Mouse (Mus musculus): ENCODE results near the gene Gm7735. TPM values are rescaled to one million over a fixed set of nuclear protein-coding genes. Genes with fewer than 3 reads are reported as not detected.
"Not testable (repeated sequence)": the region's sequence is repeated elsewhere in the genome, so short reads cannot be mapped to it uniquely, and the experiment has no call there.

The Gm7735 gene
- polyA plus RNA-seq (2017; shearing (Covaris generic)), result not detected

DNA sequence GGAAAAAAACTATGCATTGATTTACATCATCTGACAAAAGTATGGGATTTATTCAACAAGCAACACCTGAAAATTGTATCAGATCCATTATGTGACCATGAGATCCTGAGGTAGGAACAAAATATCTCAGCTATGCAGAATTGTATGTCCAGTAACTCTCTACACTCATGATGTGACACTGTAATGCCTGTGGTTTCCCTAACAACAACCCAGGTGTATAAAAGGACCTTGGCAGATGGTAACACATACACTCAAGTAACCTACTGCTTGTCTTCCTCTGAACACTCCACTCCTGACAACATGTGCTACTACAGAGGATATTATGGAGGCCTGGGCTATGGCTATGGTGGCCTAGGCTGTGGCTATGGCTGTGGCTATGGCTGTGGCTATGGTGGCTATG is at the start of gene Gm7735:
TSS of gene Gm7735 (plus strand) at position 301 of the 400 bp plus-strand sequence.
- ATAC-seq, result not testable (repeated sequence)

DNA sequence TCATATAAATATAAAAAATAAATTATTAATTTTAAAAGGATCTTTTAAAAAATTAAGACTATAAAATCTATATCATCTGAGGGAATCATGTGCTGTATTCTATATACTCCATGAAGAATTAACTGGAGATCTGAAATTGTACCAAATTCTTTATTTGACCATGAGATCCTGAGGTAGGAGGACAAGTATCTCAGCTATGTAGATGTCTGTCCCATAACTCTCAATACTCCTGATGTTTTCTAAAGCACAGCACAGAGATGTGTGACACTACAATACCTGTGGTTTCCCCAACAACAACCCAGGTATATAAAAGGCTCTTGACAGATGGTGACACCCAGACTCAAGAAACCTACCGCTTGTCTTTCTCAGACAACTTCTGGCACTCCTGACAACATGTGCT is 28.7 kb upstream of the Gm7735 start, which contains the start of gene Gm6358:
TSS of gene Gm6358 (plus strand) at position 301 of the 400 bp plus-strand sequence.
- no peak for ATAC-seq

DNA sequence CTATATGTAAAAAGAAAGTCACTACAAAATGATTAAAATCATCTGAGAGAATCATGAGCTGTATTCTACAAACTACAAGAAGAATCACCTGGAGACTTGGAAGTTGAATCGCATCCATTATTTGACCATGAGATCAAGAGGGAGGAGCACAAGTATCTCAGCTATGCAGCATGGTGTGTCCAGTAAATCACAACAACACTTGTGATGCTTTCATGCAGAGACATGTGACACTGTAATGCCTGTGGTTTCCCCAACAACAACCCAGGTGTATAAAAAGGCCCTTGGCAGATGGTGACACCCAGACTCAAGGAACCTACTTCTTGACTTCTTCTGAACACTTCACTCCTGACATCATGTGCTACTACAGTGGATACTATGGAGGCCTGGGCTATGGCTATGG is 18.5 kb upstream of the Gm7735 start, which contains the start of gene Gm10061:
TSS of gene Gm10061 (plus strand) at position 301 of the 400 bp plus-strand sequence.
- ATAC-seq, result no peak

DNA sequence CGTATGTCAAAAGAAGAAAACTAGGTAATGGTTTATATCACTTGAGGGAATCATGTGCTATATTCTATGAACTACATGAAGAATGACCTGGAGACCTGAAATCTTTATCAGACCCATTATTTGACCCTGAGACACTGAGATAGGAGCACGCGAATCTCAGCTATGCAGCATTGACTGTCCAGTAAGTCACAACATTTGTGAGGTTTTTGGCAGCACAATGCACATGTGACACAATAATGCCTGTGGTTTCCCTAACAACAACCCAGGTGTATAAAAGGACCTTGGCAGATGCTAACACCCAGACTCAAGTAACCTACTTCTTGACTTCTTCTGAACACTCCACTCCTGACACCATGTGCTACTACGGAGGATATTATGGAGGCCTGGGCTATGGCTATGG is 11.6 kb upstream of the Gm7735 start, which contains the start of gene Gm9789:
TSS of gene Gm9789 (plus strand) at position 301 of the 400 bp plus-strand sequence.
- no peak for ATAC-seq

DNA sequence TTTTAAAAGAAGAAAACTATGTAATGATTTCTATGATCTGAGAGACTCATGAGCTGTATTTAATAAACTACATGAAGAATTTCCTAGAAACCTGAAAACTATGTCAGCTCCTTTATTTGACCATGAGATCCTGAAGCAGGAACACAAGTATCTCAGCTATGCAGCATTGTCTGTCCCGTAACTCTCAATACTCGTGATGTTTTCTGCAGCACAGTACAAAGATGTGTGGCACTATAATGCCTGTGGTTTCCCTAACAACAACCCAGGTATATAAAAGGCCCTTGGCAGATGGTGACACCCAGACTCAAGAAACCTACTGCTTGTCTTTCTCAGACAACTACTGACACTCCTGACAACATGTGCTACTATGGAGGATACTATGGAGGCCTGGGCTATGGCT is 5.1 kb downstream of the Gm7735 start, which contains the start of gene 1110057P08Rik:
TSS of gene 1110057P08Rik (plus strand) at position 301 of the 400 bp plus-strand sequence.
- ATAC-seq, result no peak

DNA sequence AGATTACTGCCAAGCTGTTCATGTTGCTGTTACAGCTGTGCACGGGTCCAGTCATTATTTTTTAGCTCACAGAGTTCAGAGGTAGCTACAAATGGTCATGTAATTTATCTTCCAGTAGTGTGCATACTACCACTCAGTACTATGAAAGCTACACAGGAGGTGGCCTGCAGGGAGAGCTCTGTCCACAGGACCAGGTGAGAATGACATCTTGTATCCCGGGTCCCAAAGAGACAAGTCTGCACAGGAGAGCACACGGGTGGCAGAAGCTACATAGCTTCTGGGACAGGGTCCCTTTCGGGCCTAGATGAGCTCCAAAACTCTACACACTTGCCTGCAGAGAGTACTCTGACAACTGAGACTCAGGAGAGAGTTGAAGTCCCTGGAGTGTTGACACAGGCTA is 19.3 kb downstream of the Gm7735 start:
- no peak for ATAC-seq

DNA sequence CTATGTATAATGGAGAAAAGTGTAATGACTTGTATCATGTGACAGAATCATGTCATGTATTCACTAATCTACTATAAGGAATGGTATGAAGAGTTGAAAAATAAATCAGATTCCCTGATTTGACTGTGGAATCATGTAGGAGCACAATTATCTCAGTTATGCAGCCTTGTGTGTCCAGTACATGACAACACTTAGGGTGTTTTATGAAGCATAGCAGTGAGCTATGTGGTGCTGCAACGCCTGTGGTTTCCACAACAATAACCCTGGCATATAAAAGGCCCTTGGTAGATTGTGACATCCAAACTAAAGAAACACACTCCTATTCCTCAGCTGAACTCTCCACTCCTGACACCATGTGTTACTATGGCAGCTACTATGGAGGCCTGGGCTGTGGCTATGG is 36.3 kb downstream of the Gm7735 start, which contains the start of gene Krtap20-2:
TSS of gene Krtap20-2 (plus strand) at position 301 of the 400 bp plus-strand sequence.
- no peak for ATAC-seq

Other genes with a start within 250 kb of the Gm7735 start
- not detected for gene Krtap19-9b, start 237.2 kb upstream of the Gm7735 start, polyA plus RNA-seq (2017; shearing (Covaris generic))
- not detected for gene Krtap16-3, start 206.6 kb upstream of the Gm7735 start, polyA plus RNA-seq (2017; shearing (Covaris generic))
- not detected for gene Krtap22-2, start 158.7 kb upstream of the Gm7735 start, polyA plus RNA-seq (2017; shearing (Covaris generic))
- gene Gm10229, start 154.2 kb upstream of the Gm7735 start, polyA plus RNA-seq (2017; shearing (Covaris generic)), result not detected
- gene Krtap6-1, start 137.8 kb upstream of the Gm7735 start, polyA plus RNA-seq (2017; shearing (Covaris generic)), result not detected
- gene Gm10228, start 128.0 kb upstream of the Gm7735 start, polyA plus RNA-seq (2017; shearing (Covaris generic)), result not detected
- not detected for gene Krtap6-5, start 121.6 kb upstream of the Gm7735 start, polyA plus RNA-seq (2017; shearing (Covaris generic))
- not detected for gene 1110025L11Rik, start 105.5 kb upstream of the Gm7735 start, polyA plus RNA-seq (2017; shearing (Covaris generic))
- gene Krtap6-3, start 85.5 kb upstream of the Gm7735 start, polyA plus RNA-seq (2017; shearing (Covaris generic)), result not detected
- not detected for gene Gm6358, start 28.6 kb upstream of the Gm7735 start, polyA plus RNA-seq (2017; shearing (Covaris generic))
- gene Gm10061, start 18.4 kb upstream of the Gm7735 start, polyA plus RNA-seq (2017; shearing (Covaris generic)), result not detected
- gene Gm9789, start 11.5 kb upstream of the Gm7735 start, polyA plus RNA-seq (2017; shearing (Covaris generic)), result not detected
- not detected for gene 1110057P08Rik, start 5.2 kb downstream of the Gm7735 start, polyA plus RNA-seq (2017; shearing (Covaris generic))
- gene Krtap20-2, start 36.4 kb downstream of the Gm7735 start, polyA plus RNA-seq (2017; shearing (Covaris generic)), result not detected
- not detected for gene Krtap21-1, start 234.4 kb downstream of the Gm7735 start, polyA plus RNA-seq (2017; shearing (Covaris generic))